Mouse (Mus musculus) CH12.LX (cell line): Measurements from ENCODE around the gene Trpv4. TPM values are rescaled to one million over a fixed set of nuclear protein-coding genes. Genes with fewer than 3 reads are reported as not detected.

Experiments used
- DNase-seq: peaks from one replicate; pipeline ENCODE4 v3.0.0-alpha.2; 2013; ENCODE audit errors: extremely low read depth
- H3K27ac ChIP-seq: 2 replicates; pipeline ENCODE4 v1.5.1; 2012; ENCODE audit warnings: low read depth, mild to moderate bottlenecking, control low read depth, moderate library complexity; ENCODE audit not compliant: insufficient read depth
- H3K27me3 ChIP-seq: replicated peaks from 2 replicates; pipeline ENCODE3; 2012; ENCODE audit warnings: inconsistent platforms
- H3K36me3 ChIP-seq, 2 experiments: replicated peaks in 1 of 2; 2 replicates each; pipeline versions ENCODE3 to v1.6.1; 2012; ENCODE audit warnings: inconsistent platforms in 1 of 2, low read length in 1 of 2, mild to moderate bottlenecking in 1 of 2, mixed read lengths in 1 of 2, moderate library complexity in 1 of 2; ENCODE audit not compliant: control insufficient read depth in 1 of 2, insufficient read depth in 1 of 2
- H3K4me1 ChIP-seq, 2 experiments: 2 replicates each; pipeline ENCODE4 v1.6.1; 2012; ENCODE audit warnings: inconsistent platforms in 1 of 2, moderate library complexity in 1 of 2; ENCODE audit not compliant: insufficient read depth in 2 of 2, control insufficient read depth in 1 of 2
- H3K4me2 ChIP-seq: 2 replicates; pipeline ENCODE4 v1.6.1; 2012; ENCODE audit warnings: low read depth, mild to moderate bottlenecking, control low read depth; ENCODE audit not compliant: poor library complexity, insufficient read depth, severe bottlenecking
- H3K4me3 ChIP-seq, 3 experiments: fragments of 150-350 bp in 1 of 3; sonication (generic) in 1 of 3; replicated peaks in 1 of 3; 2 replicates each; pipeline versions ENCODE3 to v1.5.1; 2011 to 2012; ENCODE audit warnings: low read depth in 2 of 3, low read length in 2 of 3, mild to moderate bottlenecking in 2 of 3, moderate library complexity in 2 of 3, control low read depth in 1 of 3, improper control_type of control experiment in 1 of 3, inconsistent platforms in 1 of 3, mixed read lengths in 1 of 3; ENCODE audit not compliant: poor library complexity in 1 of 3
- H3K79me2 ChIP-seq: replicated peaks from 2 replicates; pipeline ENCODE4 v1.6.1; 2012; ENCODE audit warnings: mild to moderate bottlenecking, moderate library complexity; ENCODE audit not compliant: control insufficient read depth, poor library complexity, insufficient read depth, severe bottlenecking; ENCODE audit errors: extremely low read depth
- H3K9ac ChIP-seq: 2 replicates; pipeline ENCODE4 v1.6.1; 2012; ENCODE audit warnings: low read depth, mild to moderate bottlenecking, control low read depth, moderate library complexity; ENCODE audit not compliant: insufficient read depth
- H3K9me3 ChIP-seq: replicated peaks from 2 replicates; pipeline ENCODE3; 2012; ENCODE audit warnings: low read length, inconsistent platforms, mixed read lengths
- BHLHE40 ChIP-seq: IDR thresholded peaks from 2 replicates; pipeline ENCODE4 v1.6.1; 2011; ENCODE audit warnings: mild to moderate bottlenecking, low read depth, low read length, improper control_type of control experiment
- CHD1 ChIP-seq: IDR thresholded peaks from 2 replicates; pipeline ENCODE4 v1.6.1; 2012; ENCODE audit warnings: low read depth, low read length, improper control_type of control experiment, inconsistent platforms
- CTCF ChIP-seq, 2 experiments: IDR thresholded peaks in 1 of 2; conservative IDR thresholded peaks in 1 of 2; 2 replicates each; pipeline ENCODE4 v1.5.1; 2011 to 2012; ENCODE audit warnings: low read depth in 2 of 2, low read length in 2 of 2, improper control_type of control experiment in 1 of 2, inconsistent platforms in 1 of 2, mild to moderate bottlenecking in 1 of 2, moderate library complexity in 1 of 2
- E2F4 ChIP-seq: IDR thresholded peaks from 2 replicates; pipeline ENCODE4 v1.6.1; 2011; ENCODE audit warnings: low read depth, low read length, improper control_type of control experiment; ENCODE audit not compliant: insufficient replicate concordance
- ELF1 ChIP-seq: IDR thresholded peaks from 2 replicates; pipeline ENCODE4 v1.6.1; 2014; ENCODE audit warnings: low read depth, mild to moderate bottlenecking, inconsistent platforms, low read length, improper control_type of control experiment
- EP300 ChIP-seq: IDR thresholded peaks from 2 replicates; pipeline ENCODE4 v1.6.1; 2011; ENCODE audit warnings: low read length, improper control_type of control experiment
- ETS1 ChIP-seq: conservative IDR thresholded peaks from 2 replicates; pipeline ENCODE4 v1.6.1; 2012; ENCODE audit warnings: low read depth, mild to moderate bottlenecking, inconsistent platforms, low read length, improper control_type of control experiment, moderate library complexity
- HCFC1 ChIP-seq: IDR thresholded peaks from 2 replicates; pipeline ENCODE4 v1.6.1; 2012; ENCODE audit warnings: low read depth, mild to moderate bottlenecking, inconsistent platforms, low read length, improper control_type of control experiment
- IRF4 ChIP-seq: IDR thresholded peaks from 2 replicates; pipeline ENCODE4 v1.6.1; 2014; ENCODE audit warnings: low read depth, mild to moderate bottlenecking, inconsistent platforms, low read length, improper control_type of control experiment
- JUN ChIP-seq: IDR thresholded peaks from 2 replicates; pipeline ENCODE4 v1.6.1; 2011; ENCODE audit warnings: low read depth, mild to moderate bottlenecking, low read length, improper control_type of control experiment, moderate library complexity; ENCODE audit not compliant: insufficient read depth
- JUND ChIP-seq: conservative IDR thresholded peaks from 2 replicates; pipeline ENCODE4 v1.6.1; 2011; ENCODE audit warnings: low read depth, low read length, improper control_type of control experiment
- MAX ChIP-seq: IDR thresholded peaks from 2 replicates; pipeline ENCODE4 v1.6.1; 2011; ENCODE audit warnings: low read length, improper control_type of control experiment
- MAZ ChIP-seq: IDR thresholded peaks from 2 replicates; pipeline ENCODE4 v1.6.1; 2012; ENCODE audit warnings: low read depth, mild to moderate bottlenecking, inconsistent platforms, low read length, improper control_type of control experiment, moderate library complexity
- MEF2A ChIP-seq: IDR thresholded peaks from 2 replicates; pipeline ENCODE4 v1.6.1; 2014; ENCODE audit warnings: low read depth, mild to moderate bottlenecking, inconsistent platforms, low read length, improper control_type of control experiment, borderline replicate concordance
- MXI1 ChIP-seq: IDR thresholded peaks from 2 replicates; pipeline ENCODE4 v1.6.1; 2011; ENCODE audit warnings: mild to moderate bottlenecking, low read depth, low read length, improper control_type of control experiment
- NELFE ChIP-seq: IDR thresholded peaks from 2 replicates; pipeline ENCODE4 v1.6.1; 2011; ENCODE audit warnings: low read depth, low read length, improper control_type of control experiment
- POLR2A ChIP-seq: IDR thresholded peaks from 2 replicates; pipeline ENCODE4 v1.6.1; 2011; ENCODE audit warnings: low read depth, mild to moderate bottlenecking, improper control_type of control experiment, low read length
- RCOR1 ChIP-seq: conservative IDR thresholded peaks from 2 replicates; pipeline ENCODE4 v1.6.1; 2012; ENCODE audit warnings: low read depth, mild to moderate bottlenecking, inconsistent platforms, low read length, improper control_type of control experiment
- SIN3A ChIP-seq: IDR thresholded peaks from 2 replicates; pipeline ENCODE4 v1.6.1; 2012; ENCODE audit warnings: low read length, improper control_type of control experiment, inconsistent platforms
- SMC3 ChIP-seq: IDR thresholded peaks from 2 replicates; pipeline ENCODE4 v1.6.1; 2011; ENCODE audit warnings: low read depth, low read length, improper control_type of control experiment
- TBP ChIP-seq: conservative IDR thresholded peaks from 2 replicates; pipeline ENCODE4 v1.6.1; 2011; ENCODE audit warnings: low read depth, low read length, improper control_type of control experiment
- UBTF ChIP-seq: IDR thresholded peaks from 2 replicates; pipeline ENCODE4 v1.6.1; 2012; ENCODE audit warnings: low read depth, mild to moderate bottlenecking, inconsistent platforms, low read length, improper control_type of control experiment, moderate library complexity
- USF1 ChIP-seq: IDR thresholded peaks from 2 replicates; pipeline ENCODE4 v1.6.1; 2014; ENCODE audit warnings: low read depth, mild to moderate bottlenecking, inconsistent platforms, low read length, improper control_type of control experiment
- ZC3H11A ChIP-seq: IDR thresholded peaks from 2 replicates; pipeline ENCODE4 v1.6.1; 2012; ENCODE audit warnings: low read depth, mild to moderate bottlenecking, inconsistent platforms, low read length, improper control_type of control experiment
- ZKSCAN1 ChIP-seq: IDR thresholded peaks from 2 replicates; pipeline ENCODE4 v1.6.1; 2012; ENCODE audit warnings: low read depth, inconsistent platforms, low read length, improper control_type of control experiment, borderline replicate concordance
- ZMIZ1 ChIP-seq: IDR thresholded peaks from 2 replicates; pipeline ENCODE4 v1.6.1; 2012; ENCODE audit warnings: low read depth, mild to moderate bottlenecking, inconsistent platforms, low read length, improper control_type of control experiment
- dilution Hi-C: fragments of 300-500 bp; cut with MboI; formaldehyde crosslinking; loops from 2 replicates; pipeline ENCODE4 v1.14.3; 2020; ENCODE audit warnings: low sequenced_read_pairs; ENCODE audit not compliant: extremely low pct_unique_long_range_greater_than_20kb, extremely low pct_ligation_motif_present
- in situ Hi-C: fragments of 300-500 bp; cut with MboI; formaldehyde crosslinking; loops from 3 replicates; pipeline ENCODE4 v1.14.3; 2019; ENCODE audit warnings: low sequenced_read_pairs, low pct_ligation_motif_present, low pct_unique_long_range_greater_than_20kb, mixed read lengths
- polyA plus RNA-seq: library from polyadenylated mRNA; unstranded; fragments of >175 nt; gene quantifications from 2 replicates; pipeline ENCODE4 v1.2.1, GENCODE M21; 2012; ENCODE audit warnings: low read depth; ENCODE audit not compliant: insufficient read length
- total RNA-seq, 2 experiments: library from RNA; depleted of rRNA; stranded (reverse); fragments of 300-350 nt in 1 of 2; fragments of >200 nt in 1 of 2; gene quantifications; 2 replicates each; pipeline ENCODE4 v1.2.3; 2012 to 2014

Trpv4 gene
- total and polyA plus RNA-seq, 3 experiments = 0.24 TPM; not detected in 2

DNA sequence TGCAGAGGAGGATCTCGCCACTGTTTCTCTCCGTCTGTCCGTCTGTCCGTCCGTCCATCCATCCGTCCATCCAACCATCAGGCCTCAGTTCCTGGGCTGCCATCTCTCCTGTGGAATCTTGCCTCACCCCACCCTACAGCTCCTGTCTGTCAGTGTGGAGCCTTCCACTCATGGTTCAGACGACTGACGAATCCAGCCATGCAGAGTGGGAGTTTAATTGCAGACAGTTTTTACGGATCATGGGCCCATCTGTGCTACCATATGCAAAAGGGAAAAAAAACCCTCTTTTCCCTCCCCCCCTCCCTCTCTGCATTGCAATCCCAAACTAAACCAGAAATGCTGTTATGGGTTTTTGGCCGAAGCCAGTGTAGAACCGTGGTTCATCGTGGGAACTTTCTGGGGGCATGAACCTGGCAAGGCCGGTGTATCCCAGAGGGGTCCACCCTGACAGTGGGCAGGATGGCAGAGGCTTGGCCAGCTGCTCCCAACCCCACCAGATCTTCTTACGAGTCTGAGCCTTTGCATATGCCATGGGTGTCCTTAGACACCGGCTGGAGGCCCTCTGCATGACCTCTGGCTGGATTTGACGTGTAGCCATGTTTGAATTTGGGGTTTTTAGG is 82.1 kb downstream of the Trpv4 start:
- Histone ChIP-seq H3K27ac (no peak overlapping the region), H3K9me3 (no peaks in the 10 kb centered on the region), H3K9ac (no peak overlapping the region), H3K4me3 (no peak overlapping the region), H3K27me3 (peaks cover 78% of the 10 kb centered on the region), H3K4me2 (no peak overlapping the region), H3K36me3 (no peaks in the 10 kb centered on the region), H3K4me1 (no peaks in the 10 kb centered on the region), H3K79me2 (no peaks in the 10 kb centered on the region)
- in situ Hi-C loops = no loop called here
- TF ChIP-seq TBP = no peak
- TF ChIP-seq CTCF (conservative IDR thresholded peaks at IDR 0.05 in 1 of 2, IDR thresholded peaks at IDR 0.05 in 1 of 2; ENCODE audit: low read depth in 2 of 2, low read length in 2 of 2) = no peak
- no peak for TF ChIP-seq ZKSCAN1
- no peak for TF ChIP-seq EP300
- no peak for TF ChIP-seq SIN3A
- TF ChIP-seq JUN = no peak
- TF ChIP-seq IRF4 = no peak
- TF ChIP-seq SMC3 = no peak
- no peak for TF ChIP-seq HCFC1
- no peak for TF ChIP-seq CHD1
- dilution Hi-C loops = no loop called here
- DNase-seq = no peak

- no peak overlapping the region for H3K4me2 ChIP-seq
- no peaks in the 10 kb centered on the region for H3K4me1 ChIP-seq
- TF ChIP-seq MAX (no peak), MAZ (no peak), E2F4 (no peak), TBP (no peak)
- H3K9ac ChIP-seq = no peak overlapping the region
- dilution Hi-C loops (no loop called here), in situ Hi-C loops (no loop called here)
- H3K36me3 ChIP-seq = no peaks in the 10 kb centered on the region
- peaks cover 78% of the 10 kb centered on the region for H3K27me3 ChIP-seq
- H3K27ac ChIP-seq = no peak overlapping the region
- H3K79me2 ChIP-seq = no peaks in the 10 kb centered on the region
- H3K9me3 ChIP-seq = no peaks in the 10 kb centered on the region
- DNase-seq = no peak
- H3K4me3 ChIP-seq = no peak overlapping the region
These were observed 82.7 kb downstream of the Trpv4 start for GRCm38 (mm10) chr5:114575530-114575929.

DNA sequence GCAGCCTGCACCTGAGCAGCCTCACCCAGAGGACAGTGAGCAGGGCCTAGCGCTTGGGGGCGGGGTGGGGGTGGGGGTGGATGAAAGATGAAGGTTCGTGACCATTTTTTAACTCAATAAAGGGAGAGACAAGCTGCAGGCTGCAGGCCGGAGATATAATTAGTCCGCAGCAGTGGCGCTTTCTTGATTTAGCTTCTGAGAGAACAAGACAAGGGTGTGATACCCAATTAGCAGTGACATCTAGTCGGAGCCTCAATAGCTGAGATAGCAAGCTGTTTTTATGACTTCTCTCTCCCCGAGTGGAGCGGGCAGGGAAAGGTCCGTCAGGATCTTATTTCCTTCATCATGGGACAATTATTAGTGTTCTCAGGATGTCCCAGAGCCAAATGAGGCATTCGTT is 83.2 kb downstream of the Trpv4 start:
- Histone ChIP-seq H3K9ac (no peak overlapping the region), H3K4me1 (no peaks in the 10 kb centered on the region), H3K27me3 (peaks cover 80% of the 10 kb centered on the region), H3K27ac (no peak overlapping the region), H3K36me3 (no peaks in the 10 kb centered on the region), H3K4me2 (no peak overlapping the region), H3K9me3 (no peaks in the 10 kb centered on the region), H3K79me2 (no peaks in the 10 kb centered on the region), H3K4me3 (no peak overlapping the region)
- in situ Hi-C loops = no loop called here
- dilution Hi-C loops = no loop called here
- no peak for DNase-seq
- no peak for TF ChIP-seq MXI1
- TF ChIP-seq RCOR1 = no peak
- TF ChIP-seq UBTF = no peak
- no peak for TF ChIP-seq ELF1
- TF ChIP-seq ZC3H11A = no peak
- no peak for TF ChIP-seq JUN
- no peak for TF ChIP-seq ZKSCAN1
- TF ChIP-seq ETS1 = no peak
- no peak for TF ChIP-seq USF1
- no peak for TF ChIP-seq CHD1
- TF ChIP-seq ZMIZ1 = no peak
- TF ChIP-seq JUND = no peak
- no peak for TF ChIP-seq POLR2A
- TF ChIP-seq IRF4 = no peak
- TF ChIP-seq BHLHE40 = no peak
- no peak for TF ChIP-seq MEF2A
- TF ChIP-seq NELFE = no peak
- TF ChIP-seq TBP = no peak
